Comparison of ENCODE assay signal across 24 mouse cellular contexts in the genomic region with DNA sequence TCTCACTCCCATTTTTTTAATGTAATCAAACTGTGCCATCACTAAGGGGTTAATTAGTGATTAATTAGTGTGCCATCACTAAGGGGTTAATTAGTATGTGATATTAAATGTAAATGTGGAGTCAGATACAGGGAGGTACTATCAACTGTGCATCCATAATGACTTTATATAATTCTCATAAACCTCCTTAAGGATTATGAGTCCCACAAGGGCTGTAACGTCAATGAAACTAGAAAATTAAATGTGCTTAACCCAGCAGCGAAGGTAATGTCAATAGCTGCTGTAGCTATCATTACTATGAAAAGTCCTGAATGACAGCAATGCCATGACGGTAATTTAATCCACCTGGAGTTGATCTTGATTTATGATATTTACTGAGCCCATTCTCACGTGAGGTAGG.
"Had no signal": no experiment of that assay in that cellular context is flagged by ENCODE, and none has a peak within 500 bp of the region (broad histone marks: within the 10 kb centered on the region; RNA-seq: fewer than 3 reads in every experiment).

No protein-coding gene starts in this region.

- H3K4me3 ChIP-seq: heart, adult 2 months; heart, embryonic 13.5 days; heart, embryonic 15.5 days; kidney, embryonic 15.5 days; limb, embryonic 13.5 days; limb, embryonic 15.5 days had no signal

- H3K4me2 ChIP-seq: heart, embryonic 11.5 days; heart, embryonic 13.5 days; heart, embryonic 15.5 days; kidney, embryonic 15.5 days; limb, embryonic 13.5 days; limb, embryonic 15.5 days had no signal

- DNase-seq: forebrain, postnatal 0 days; gastrocnemius, postnatal 14 days; gastrocnemius, postnatal 36 days; heart, adult 11 months; heart, adult 2 months; heart, postnatal 14 days; heart, postnatal 36 days; kidney, adult 11 months; kidney, adult 2 months; kidney, adult 9 months; kidney, postnatal 14 days; kidney, postnatal 36 days; layer of hippocampus, adult 9-11 months; layer of hippocampus, postnatal 36 days; left cerebral cortex, postnatal 4 days had no signal

- H3K9ac ChIP-seq: forebrain, postnatal 0 days; heart, embryonic 13.5 days; heart, embryonic 15.5 days; kidney, embryonic 15.5 days; limb, embryonic 13.5 days; limb, embryonic 15.5 days had no signal

- H3K27me3 ChIP-seq: heart, embryonic 13.5 days; heart, embryonic 15.5 days; kidney, embryonic 15.5 days had no signal

- H3K36me3 ChIP-seq: heart, embryonic 13.5 days; heart, embryonic 15.5 days; kidney, embryonic 15.5 days; limb, embryonic 13.5 days; limb, embryonic 15.5 days had no signal

- H3K9me3 ChIP-seq: heart, embryonic 13.5 days; heart, embryonic 15.5 days; kidney, embryonic 15.5 days; limb, embryonic 13.5 days; limb, embryonic 15.5 days had no signal

- H3K4me1 ChIP-seq: heart, embryonic 15.5 days; limb, embryonic 15.5 days had no signal

- H3K27ac ChIP-seq: heart, adult 2 months; heart, embryonic 13.5 days; heart, embryonic 15.5 days; kidney, embryonic 15.5 days; kidney, postnatal 0 days; limb, embryonic 13.5 days; limb, embryonic 15.5 days had no signal

- ATAC-seq: forebrain, postnatal 0 days; hindbrain, embryonic 16.5 days; intestine, embryonic 16.5 days had no signal
